Mouse (Mus musculus): ENCODE measurements around the gene Fsd2.
A peak's percentile ranks its signal among the peaks of the same experiment; 100 is the strongest.

Gene Fsd2

DNA sequence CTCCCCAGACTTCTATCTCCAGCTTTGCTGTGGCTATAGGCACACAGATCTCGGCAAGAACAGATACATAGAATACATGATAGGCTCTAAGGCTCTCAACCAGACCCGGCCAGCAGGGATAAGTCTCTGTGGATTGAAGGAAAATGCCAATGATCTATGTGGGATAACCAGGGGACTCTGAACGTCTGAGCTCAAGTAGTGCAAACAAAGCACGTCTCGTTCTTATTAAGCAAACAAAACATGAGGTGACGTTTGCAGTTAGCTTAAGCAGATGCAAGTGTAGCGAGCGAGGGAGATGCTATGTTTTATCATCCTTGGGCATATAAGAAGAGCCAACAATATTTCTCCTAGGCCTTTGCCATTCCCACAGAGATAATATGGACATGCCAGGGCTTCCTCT is 23.8 kb downstream of the Fsd2 start:
- no peak for DNase-seq (ENCODE audit: low read depth, low spot score)

DNA sequence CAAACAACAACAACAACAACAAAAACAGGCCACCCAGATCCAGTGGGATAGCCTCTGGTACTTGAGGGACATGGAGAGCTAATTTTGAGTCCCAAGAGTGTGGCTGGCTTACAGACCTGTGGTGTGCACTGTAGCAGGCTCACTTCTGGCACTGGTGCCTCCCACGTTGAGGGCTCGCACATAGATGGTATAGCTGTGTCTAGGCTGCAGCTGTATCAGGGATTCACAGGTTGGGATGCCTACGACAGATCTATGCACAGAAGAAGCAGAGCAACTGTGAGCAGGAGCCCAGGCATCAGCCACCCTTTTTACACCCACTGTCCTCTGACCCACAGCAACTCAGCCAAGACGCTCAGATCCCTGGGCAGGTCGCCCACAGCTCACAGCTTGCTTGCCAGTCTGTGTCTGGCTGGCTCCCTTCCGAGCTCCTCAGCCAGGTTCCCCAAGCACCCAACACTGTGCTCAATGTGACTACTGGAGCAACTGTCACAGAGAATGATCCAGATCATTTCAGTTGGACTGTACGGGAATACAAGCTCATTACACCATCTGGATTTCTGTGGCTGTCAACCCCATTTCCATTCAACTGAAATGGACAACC is 24.7 kb downstream of the Fsd2 start:
- DNase-seq (ENCODE audit: low read depth, low spot score): no peak

GRCm38 (mm10) chr7:81540999-81541398 is 25.7 kb downstream of the Fsd2 start:
- no peak for DNase-seq (ENCODE audit: low read depth, low spot score)

- no peak for DNase-seq (ENCODE audit: low read depth, low spot score)
Measured at GRCm38 (mm10) chr7:81539565-81539964, 27.2 kb downstream of the Fsd2 start.

DNA sequence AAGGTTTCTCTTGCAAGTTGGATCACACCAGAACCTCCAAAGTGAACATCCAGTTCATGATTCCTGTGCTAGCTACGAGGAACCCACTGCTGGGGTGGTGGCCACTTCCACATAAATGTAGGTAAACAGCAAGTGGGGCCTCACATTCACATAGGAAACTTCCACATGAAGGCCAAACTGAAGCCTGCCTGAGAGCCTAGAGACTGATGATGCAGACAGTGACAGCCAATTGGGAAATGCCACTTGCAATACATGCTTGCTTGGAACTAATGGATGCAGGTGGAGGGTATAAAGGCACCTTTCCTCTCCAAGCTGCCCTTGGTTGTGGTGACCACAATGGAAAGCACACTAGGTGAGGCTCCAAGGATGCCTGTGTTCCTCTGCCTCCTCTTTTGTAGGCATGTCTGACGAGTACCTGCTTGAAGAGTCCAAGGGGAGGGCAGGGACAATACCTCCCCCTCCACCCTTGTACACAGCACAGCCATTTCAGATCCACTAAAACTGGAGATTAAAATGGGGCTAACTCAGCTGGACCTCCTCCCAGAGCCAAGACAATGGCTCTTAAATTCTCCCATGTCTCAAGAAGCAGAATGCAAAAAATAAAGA is 28.6 kb downstream of the Fsd2 start:
- DNase-seq (ENCODE audit: low read depth, low spot score): peak; percentile 31

DNA sequence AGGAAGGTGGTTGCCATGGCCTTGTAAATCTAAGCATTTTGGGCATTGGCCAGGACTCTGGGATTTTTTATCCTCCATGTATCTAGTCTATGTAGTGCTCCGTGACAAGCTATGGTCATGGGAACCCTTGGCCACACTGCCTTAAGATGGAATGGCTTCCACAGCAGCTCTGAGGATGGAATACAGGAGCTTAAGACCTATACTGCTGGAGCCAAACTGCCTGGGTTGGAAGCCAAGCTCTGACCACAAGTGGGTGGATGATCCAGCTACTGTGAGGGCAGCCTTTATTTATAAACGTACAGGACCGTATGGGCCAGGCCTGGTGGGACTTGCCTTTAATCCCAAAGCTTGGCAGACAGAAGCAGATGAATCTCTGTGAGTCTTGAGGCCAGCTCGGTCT is 30.3 kb downstream of the Fsd2 start:
- DNase-seq (ENCODE audit: low read depth, low spot score): no peak

DNA sequence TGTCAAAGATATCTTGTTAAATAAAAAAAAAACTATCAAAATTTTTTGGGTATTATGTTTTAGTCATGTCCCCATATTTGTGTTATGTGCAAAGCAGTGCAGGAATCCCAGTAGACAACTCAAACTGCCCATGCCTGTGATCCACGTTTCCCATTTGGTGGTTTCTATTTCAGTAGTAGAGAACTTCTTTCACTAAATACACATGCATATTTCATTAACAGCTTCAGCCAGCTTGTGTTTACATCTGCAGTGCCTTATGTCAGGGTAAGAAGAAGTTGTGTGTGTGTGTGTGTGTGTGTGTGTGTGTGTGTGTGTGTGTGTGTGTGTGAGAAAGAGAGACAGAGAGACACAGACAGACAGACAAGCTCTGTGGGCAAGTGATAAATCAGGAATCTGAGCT is 35.3 kb downstream of the Fsd2 start:
- DNase-seq (ENCODE audit: low read depth, low spot score): no peak

DNA sequence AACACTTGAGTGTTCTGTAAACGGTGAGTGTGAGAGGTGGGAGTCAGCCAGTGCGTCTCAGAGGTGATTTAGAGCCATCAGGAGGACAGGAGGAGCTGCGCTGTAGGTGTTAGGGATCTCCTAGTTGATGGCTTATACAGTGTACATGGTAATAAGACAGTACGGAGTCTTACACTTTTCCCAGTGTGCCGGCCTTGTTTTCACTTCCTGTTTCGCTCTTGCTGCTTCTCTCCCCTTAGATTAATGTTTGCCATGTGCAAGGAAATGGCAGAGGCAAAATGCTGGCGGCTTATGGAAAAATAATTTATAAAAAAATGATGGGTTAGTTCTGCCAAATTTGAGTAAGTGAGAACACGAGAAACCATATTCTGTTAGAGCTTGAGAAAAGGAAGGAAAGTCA is 37.8 kb downstream of the Fsd2 start:
- DNase-seq (ENCODE audit: low read depth, low spot score): no peak

- no peak for DNase-seq (ENCODE audit: low read depth, low spot score)
Measured at GRCm38 (mm10) chr7:81523663-81524017, 43.1 kb downstream of the Fsd2 start.

DNA sequence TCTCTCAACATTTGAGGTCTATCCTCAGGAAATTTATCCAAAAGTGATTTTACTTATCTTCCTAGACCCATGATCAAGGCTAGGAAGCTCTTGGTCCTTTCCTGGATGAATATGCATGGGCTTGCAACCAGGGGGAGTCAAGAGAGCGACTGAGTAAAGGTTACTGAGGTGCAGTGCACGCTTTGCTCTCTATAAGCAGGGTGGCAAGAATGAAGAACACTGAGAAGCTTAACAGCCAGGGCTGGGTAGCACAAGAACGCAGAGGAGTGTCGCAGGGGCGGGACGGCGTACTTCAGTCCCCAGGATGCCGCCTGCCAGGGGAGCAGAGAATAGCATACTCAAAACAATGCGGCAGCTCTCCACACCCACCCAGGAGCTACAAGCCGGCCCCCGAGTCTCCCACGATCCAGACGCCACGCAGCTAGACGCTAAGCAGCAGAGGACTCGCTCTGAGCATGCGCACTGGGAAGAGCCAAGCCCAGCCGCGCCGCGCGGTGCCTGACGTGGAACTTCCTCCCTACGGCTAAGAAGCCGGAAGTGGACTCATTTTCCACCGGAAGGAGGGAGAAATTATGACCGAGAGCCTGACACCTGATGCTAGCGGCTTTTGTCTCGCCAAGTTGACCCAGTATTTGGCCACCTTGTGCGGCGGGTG is 43.6 kb downstream of the Fsd2 start:
- peak; percentile 95 for DNase-seq (ENCODE audit: low read depth, low spot score)

GRCm38 (mm10) chr7:81516154-81517030 is 50.4 kb downstream of the Fsd2 start:
- DNase-seq (ENCODE audit: low read depth, low spot score): peak; percentile 42

DNA sequence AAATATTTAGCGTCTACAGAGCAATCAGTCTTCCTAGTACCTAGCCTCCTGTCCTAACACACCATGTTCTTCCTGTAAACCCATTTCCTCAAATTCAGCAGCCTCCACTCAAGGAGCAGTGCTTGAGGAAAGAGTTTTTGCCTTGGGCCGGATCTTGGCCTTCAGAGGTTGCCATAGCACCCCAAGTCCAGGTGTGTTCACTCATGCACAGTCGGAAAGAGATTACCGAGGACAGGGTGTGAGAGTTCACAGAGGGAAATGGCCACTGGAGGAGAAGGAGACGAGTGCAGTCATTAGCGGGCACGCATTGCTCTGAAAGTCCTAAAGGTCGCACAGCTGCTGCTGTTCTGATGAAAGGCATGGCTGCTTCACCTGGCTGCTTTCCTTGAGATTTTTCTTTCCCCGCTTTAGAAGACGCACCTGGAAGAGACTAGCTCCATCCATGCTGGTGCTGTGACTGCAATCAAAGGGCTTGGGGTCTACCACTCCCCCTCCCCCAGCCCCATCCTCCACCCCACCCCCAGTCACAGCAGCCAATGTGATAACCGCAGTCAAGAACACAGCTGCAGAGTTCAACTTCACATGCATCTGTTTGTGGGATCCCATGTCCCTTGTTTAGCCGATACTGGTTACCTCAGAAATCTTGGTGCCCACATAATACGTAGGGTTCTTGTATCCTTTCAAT is 51.7 kb downstream of the Fsd2 start:
- DNase-seq (ENCODE audit: low read depth, low spot score): peak; percentile 53

DNA sequence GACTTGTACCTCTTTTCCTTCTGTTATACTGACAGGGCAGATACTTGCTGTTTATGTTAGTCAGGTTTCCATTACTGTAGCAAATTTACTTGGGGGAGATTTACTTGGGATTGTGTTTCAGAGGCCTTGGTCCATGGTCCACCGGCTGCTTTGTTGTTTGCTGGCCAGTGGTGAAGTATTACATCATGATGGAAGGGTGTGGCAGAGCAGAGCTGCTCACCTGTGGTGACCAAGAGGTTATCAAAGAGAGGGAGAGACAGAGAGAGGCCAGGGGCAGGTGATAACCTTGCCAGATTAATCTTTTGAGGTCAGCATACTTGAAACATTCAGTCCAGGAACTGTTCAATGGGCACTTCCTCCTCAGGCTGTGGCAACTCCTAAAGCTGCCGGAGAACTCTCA is 65.7 kb downstream of the Fsd2 start:
- no peak for DNase-seq (ENCODE audit: low read depth, low spot score)

GRCm38 (mm10) chr7:81498181-81498580 is 68.6 kb downstream of the Fsd2 start, which contains the start of gene BC048679:
Gene BC048679 (minus strand): TSS chr7:81498281.
- no peak for DNase-seq (ENCODE audit: low read depth, low spot score)

- peak; percentile 54 for DNase-seq (ENCODE audit: low read depth, low spot score)
Measured at GRCm38 (mm10) chr7:81497171-81497570, 69.6 kb downstream of the Fsd2 start.

- peak; percentile 77 for DNase-seq (ENCODE audit: low read depth, low spot score)
Measured at GRCm38 (mm10) chr7:81493331-81494021, 73.3 kb downstream of the Fsd2 start, which contains the start of gene Ap3b2. Gene Ap3b2 (minus strand): TSS chr7:81493925.

GRCm38 (mm10) chr7:81492628-81493027 is 74.1 kb downstream of the Fsd2 start:
- DNase-seq (ENCODE audit: low read depth, low spot score): no peak

GRCm38 (mm10) chr7:81489649-81490048 is 77.1 kb downstream of the Fsd2 start:
- no peak for DNase-seq (ENCODE audit: low read depth, low spot score)

Measured in ES-CJ7 (cell line).